Mouse (Mus musculus) ovary, adult 18-20 months (tissue): ENCODE data around the gene Carf.
A peak's percentile ranks its signal among the peaks of the same experiment; 100 is the strongest.
"Not testable (repeated sequence)": the region's sequence is repeated elsewhere in the genome, so short reads cannot be mapped to it uniquely, and the experiment has no call there.

Experiments used
- DNase-seq: peaks from one replicate; pipeline ENCODE4 v3.0.0; 2022; ENCODE audit warnings: low spot score, mixed read lengths

The Carf gene

DNA sequence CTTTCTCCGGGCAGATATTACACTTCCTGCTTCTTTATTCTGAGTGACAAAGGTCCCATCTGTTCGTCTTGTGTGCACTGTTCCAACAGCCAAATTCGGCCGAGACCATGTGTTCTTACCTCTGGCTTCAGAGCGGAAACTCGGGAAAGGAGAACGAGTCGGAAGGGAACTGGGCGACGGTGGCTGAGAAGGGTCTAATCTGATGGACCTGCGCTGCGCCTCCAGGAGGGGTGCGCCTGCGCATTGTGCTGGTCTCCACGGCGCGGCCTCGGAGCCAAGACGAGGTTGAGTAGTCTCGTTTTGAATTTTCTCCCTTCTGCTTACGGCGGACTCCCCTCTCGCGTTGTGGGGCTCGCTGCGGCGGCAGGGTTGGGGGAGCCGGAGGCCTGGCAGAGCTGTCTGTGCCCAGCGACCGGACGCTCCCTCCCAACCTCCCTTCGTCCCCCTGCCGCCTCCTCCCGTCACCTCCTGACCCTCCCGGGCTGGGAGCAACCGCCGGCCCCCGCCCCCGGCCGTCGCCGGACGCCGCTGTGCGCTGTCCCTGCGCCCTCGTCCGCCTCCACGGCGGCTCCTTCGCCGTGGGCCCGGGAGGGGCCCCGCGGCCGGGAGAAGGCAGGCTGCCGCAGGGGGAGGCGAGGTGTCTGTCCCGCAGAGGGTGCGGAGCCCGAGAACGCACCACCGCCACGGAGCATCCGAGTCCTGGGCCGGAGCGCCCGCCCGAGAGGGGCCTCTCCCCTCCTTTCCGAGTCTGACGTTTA lies at the start of gene Carf, which contains the start of gene Wdr12:
Carf (plus strand) TSS at position 224 of the 758 bp plus-strand sequence.
Wdr12 (minus strand) TSS at position 622 of the 758 bp plus-strand sequence.
- DNase-seq, result peak; percentile 92

GRCm38 (mm10) chr1:60054659-60055058 lies 43.4 kb upstream of the Carf start:
- no peak for DNase-seq

- no peak for DNase-seq
These were observed 41.7 kb upstream of the Carf start for GRCm38 (mm10) chr1:60056310-60056709.

GRCm38 (mm10) chr1:60070725-60071124 lies 27.3 kb upstream of the Carf start:
- not testable (repeated sequence) for DNase-seq

GRCm38 (mm10) chr1:60074935-60075334 lies 23.1 kb upstream of the Carf start:
- no peak for DNase-seq

GRCm38 (mm10) chr1:60075590-60075989 lies 22.5 kb upstream of the Carf start:
- no peak for DNase-seq

DNA sequence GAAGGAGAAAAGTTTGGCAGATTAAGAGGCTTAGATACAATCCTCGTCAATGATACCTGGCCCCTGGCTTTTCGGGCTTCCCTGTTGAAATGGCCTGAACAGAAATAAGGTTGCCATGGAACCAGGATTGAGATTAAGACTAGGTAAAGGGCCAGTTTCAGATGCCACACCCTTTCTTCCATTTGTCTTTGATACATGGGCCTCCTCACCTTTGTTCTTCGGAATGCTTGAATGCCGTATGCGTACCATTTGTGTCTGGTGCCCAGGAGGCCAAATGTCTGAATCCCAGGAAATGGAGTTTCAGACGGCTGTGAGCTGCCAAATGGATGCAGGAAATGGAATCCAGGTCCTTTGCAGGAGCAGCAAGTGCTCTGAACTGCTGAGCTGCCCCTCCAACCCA lies 21.6 kb upstream of the Carf start:
- no peak for DNase-seq

DNA sequence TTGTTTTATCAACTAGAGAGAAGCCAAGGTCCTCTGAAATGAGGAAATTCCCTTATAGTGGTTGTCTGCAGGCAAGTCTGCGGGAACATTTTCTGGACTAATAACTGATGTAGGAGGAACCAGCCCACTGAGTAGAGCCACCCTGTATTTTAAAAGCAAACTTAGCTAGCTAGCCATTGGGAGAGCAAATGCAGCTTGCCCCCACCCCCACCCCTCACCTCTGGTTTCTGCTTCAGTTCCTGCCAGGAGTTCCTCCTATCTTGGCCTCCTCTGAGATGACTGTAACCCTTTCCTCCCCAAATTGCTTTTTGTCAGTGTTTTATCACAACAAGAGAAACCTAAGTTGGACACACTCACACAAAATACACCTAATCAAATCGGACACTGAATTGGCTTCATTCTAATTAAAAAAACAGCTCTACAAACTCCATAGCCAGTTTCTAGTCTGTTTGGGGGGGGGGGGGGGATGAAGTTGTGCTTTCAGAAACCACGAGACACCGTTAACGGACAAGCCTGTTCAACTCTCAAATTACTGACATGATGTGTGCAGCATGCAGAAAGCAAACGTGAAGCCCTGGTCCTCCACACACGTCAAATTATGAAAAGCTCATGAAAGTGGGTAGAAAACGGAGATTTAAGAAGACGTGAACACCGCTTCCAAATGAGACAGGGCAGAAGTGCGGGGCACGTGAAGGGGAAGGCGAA lies 1.3 kb upstream of the Carf start:
- DNase-seq, result no peak

- DNase-seq, result peak; percentile 26
These were observed 597 bp upstream of the Carf start for GRCm38 (mm10) chr1:60097277-60098023.

DNA sequence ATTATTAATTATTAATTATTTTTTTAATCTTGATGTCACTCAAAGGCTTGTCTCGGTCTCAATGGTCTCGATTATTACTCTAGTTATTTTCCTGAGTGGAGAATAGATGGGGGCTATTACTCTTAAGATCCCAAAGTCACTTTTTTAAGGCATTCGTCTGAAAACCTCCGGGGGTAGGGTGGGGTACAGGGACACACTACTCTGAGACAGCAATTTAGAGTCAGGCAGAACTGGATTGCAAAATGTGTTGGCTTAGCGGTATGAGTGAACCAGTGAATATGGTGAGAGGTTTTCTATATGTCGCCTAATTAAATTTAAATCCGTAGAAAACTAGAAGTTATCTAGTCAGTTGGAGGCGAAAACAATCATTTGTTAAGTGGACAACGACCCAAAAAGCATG lies 792 bp downstream of the Carf start:
- no peak for DNase-seq

DNA sequence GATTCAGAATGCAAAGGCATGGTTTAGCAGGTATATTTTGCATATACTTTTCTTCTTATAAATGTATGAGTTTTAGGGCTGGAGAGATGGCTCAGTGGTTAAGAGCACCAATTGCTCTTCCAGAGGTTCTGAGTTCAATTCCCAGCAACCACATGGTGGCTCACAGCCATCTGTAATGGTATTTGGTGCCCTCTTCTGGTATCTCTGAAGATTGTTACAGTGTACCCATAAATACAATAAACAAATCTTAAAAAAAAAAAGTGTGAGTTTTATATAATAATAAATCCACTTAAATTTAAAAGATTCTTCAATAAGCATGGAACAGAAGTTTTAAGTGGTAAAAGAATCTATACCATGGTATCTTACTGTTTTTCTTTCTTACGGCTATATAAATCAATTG lies 6.5 kb downstream of the Carf start:
- DNase-seq, result no peak

DNA sequence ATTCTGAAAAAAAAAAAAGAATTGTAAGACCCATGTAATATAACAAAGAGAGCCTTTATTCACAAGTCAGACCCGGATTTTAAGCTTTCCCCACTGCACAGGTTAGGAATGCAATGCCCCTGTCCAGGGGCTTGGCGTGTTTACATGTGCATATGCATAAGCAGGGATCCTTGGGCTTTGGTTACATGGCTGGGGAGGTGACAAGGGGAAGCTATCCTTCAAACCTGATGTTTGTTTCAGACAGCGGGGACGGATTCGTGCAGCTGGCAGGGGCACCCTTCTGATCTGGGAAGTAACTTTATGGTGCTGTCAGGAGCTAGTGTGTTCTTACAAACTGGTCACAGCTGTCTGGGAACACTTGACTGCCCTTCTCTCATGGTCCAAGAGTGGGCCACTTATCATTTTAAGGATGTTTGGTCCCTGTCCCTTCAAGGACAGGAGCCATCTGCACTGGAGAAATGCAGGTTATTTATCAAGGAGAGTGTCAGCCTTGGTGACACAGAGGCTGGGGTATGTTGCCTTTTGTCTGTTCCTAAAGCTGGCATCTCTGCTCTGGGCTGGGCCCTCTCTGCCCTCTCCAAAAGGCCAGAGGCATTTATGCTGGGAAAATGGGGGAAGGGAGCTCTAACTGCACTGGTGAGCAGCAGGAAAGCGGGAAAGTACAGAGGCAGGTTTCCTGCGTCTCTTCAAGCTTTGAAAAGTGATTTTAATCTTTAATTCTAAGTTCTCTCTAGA lies 19.8 kb downstream of the Carf start:
- no peak for DNase-seq

DNA sequence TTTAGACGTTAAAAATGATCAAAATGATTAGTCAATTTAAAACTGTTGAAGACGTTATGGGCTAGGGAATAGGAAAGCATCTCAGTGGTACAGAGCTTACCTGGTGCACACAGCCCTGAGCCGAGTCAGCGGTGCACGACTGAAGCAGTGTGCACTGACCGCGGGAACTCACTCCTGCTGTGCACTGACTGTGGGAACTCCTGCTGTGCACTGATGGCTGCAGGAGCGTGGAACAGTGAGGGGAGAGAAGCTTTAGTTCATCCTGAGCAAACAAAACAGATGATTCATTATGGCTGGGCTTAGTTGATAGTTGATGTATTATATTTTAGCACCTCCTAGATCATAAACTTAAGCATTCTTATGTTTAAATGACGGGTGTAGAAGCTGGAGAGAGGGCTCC lies 39.3 kb downstream of the Carf start:
- DNase-seq, result no peak

DNA sequence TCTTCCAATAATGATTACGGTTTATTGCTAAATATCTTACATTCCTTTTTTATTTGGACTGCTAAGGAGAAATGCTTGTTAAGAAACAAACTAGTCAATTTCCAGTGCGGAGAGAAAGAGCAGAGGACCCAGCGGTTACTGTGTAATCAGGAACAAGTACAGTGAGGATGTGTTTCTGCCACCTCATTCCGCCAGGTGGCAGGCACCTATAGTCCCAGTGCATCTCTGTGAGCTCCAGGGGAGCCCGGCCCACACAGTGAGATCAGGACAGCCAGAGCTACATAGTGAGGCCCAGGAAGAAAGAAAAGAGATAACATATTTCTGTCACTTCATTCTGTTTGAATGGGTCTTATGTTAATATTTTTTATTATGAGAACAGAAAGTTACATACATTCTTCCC lies 54.7 kb downstream of the Carf start:
- no peak for DNase-seq

- no peak for DNase-seq
These were observed 58.6 kb downstream of the Carf start for GRCm38 (mm10) chr1:60156651-60157050.

DNA sequence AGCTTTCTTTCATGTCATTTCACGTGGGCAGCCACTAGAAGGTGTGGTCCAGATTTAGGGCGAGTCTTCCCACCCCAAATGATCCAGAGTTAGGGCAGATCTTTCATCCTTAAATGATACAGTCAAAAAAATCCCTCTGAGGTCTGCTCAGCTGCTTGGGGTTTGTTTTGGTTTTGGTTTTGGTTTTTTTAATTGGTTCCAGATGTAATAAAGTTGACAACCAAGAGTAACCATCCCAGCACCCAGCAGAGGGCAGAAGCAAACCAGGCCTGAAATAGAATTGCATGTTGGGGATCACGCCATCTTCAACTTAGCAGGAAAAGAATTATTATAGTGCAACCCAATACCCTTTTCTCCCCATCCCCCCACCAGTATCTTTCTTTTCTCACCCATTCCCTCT lies 60.4 kb downstream of the Carf start:
- no peak for DNase-seq

DNA sequence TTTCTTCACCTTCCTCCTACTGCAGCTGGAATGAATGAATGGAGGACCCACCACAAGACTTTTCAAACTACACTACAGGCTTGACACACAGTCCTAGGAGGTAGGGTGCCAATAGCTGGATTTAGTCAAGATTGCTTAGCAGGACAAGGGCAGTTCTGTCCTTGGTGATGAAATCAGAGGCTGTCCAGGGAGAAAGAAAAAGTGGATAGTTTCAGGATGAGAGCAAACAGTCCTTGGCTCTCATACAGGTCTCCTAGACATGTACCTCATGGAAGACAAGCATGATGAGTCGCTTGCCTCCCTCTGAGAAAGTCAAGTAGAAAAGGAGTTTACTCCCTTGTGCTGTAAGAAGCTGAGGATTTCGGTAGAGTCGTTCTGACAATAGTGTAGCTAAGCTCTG lies 65.6 kb downstream of the Carf start:
- DNase-seq, result no peak

DNA sequence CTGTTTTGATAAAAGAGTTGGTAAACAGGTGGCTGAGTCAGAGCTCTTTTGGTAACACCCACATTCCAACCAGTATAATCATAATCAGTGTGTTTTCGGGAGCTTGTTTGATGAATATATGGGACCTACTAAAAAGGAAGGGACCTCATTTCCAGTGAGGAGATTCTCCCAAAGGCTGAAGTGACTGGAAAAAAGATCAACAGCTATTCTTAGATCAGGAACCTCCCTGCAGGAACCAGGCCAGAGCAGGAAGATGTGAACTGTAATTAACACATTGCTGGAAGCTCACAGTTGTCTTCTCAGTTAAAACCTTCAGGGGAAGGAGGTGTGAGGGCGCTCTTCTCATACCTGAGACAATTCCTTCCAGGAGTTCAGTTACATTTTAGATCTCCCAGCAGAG lies 71.6 kb downstream of the Carf start:
- DNase-seq, result no peak

- no peak for DNase-seq
These were observed 72.2 kb downstream of the Carf start for GRCm38 (mm10) chr1:60170251-60170650.

DNA sequence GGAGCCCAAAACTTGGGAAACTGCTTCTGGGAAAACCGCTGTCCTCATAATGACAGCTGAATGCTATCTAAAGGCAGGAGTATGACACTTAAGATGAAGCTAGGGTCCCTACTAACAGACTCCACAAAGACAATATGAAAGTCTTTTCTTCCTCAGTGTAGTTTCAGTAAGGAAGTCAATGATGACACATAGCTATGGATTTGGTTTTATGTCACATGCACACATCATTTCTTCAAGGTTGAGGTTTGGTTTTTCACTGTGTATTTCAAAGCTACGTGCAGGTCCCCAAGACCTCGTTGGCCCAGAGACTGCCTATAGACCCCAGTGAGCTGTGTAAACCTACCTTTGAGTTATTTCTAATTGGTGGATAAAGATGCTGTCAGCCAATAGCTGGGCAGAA lies 75.1 kb downstream of the Carf start:
- DNase-seq, result no peak

DNA sequence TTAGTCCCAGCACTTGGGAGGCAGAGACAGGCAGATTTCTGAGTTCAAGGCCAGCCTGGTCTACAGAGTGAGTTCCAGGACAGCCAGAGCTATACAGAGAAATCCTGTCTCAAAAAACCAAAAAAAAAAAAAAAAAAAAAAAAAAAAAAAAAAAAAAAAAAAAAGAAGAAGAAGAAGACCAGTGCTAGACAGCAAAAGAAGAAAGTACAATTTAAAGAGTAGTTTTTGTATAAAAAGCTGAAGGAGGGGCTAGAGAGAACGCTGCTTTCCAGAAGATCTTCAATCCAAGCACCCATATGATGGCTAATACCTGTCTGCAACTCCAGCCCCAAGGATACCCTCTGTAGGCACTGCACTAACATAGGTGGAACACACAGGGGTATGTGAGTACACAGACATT lies 79.8 kb downstream of the Carf start:
- not testable (repeated sequence) for DNase-seq

DNA sequence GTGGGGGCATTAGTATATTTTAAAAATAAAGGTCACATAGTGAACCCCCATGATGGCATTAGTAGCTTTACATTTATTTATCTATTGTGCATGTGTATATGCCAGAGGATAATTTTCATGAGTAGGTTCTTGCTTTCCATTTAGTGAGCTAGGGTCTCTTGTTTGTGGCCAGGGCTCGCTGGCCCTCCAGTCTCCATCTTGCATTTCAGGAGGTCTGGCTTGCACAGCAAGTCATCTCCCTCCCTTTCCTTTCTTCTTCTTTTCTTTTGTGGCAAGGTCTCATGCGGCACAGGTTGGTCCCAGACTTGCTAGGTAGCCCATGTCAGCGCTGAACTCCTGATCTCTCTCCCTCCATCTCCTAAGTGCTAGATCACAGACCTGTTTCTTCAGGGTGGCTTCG lies 81.3 kb downstream of the Carf start:
- DNase-seq, result no peak
